Mouse (Mus musculus) CH12.LX (cell line): ENCODE data around the gene Usp42.

ENCODE experiments used
- E2F4 ChIP-seq: IDR thresholded peaks from 2 replicates; pipeline ENCODE4 v1.6.1; 2011; ENCODE audit warnings: low read depth, low read length, improper control_type of control experiment; ENCODE audit not compliant: insufficient replicate concordance
- GABPA ChIP-seq: IDR thresholded peaks from 2 replicates; pipeline ENCODE4 v1.6.1; 2012; ENCODE audit warnings: low read depth, low read length, improper control_type of control experiment, inconsistent platforms; ENCODE audit not compliant: insufficient replicate concordance
- MAX ChIP-seq: IDR thresholded peaks from 2 replicates; pipeline ENCODE4 v1.6.1; 2011; ENCODE audit warnings: low read length, improper control_type of control experiment
- POLR2A ChIP-seq: IDR thresholded peaks from 2 replicates; pipeline ENCODE4 v1.6.1; 2011; ENCODE audit warnings: low read depth, mild to moderate bottlenecking, improper control_type of control experiment, low read length
- RAD21 ChIP-seq: IDR thresholded peaks from 2 replicates; pipeline ENCODE4 v1.6.1; 2011; ENCODE audit warnings: low read depth, mild to moderate bottlenecking, low read length, improper control_type of control experiment, moderate library complexity
- SIN3A ChIP-seq: IDR thresholded peaks from 2 replicates; pipeline ENCODE4 v1.6.1; 2012; ENCODE audit warnings: low read length, improper control_type of control experiment, inconsistent platforms

GRCm38 (mm10) chr5:143674576-143674975, 57.5 kb downstream of the Usp42 start:
- TF ChIP-seq E2F4 (no peak), POLR2A (no peak), GABPA (no peak), MAX (no peak), RAD21 (no peak), SIN3A (no peak)
